Mouse (Mus musculus) urinary bladder, adult 2 months (tissue): ENCODE data around the gene Chrne. TPM values are rescaled to one million over a fixed set of nuclear protein-coding genes. Genes with fewer than 3 reads are reported as not detected.

Experiments
- DNase-seq: peaks from one replicate; pipeline ENCODE4 v3.0.0; 2022; ENCODE audit warnings: low spot score
- polyA plus RNA-seq: library from polyadenylated mRNA; depleted of rRNA; stranded (reverse); fragments of >200 nt; gene quantifications from 2 replicates; pipeline ENCODE4 v1.2.3, GENCODE M21; 2012

Gene Chrne
- polyA plus RNA-seq, 1 experiment, result 0.44 TPM

DNA sequence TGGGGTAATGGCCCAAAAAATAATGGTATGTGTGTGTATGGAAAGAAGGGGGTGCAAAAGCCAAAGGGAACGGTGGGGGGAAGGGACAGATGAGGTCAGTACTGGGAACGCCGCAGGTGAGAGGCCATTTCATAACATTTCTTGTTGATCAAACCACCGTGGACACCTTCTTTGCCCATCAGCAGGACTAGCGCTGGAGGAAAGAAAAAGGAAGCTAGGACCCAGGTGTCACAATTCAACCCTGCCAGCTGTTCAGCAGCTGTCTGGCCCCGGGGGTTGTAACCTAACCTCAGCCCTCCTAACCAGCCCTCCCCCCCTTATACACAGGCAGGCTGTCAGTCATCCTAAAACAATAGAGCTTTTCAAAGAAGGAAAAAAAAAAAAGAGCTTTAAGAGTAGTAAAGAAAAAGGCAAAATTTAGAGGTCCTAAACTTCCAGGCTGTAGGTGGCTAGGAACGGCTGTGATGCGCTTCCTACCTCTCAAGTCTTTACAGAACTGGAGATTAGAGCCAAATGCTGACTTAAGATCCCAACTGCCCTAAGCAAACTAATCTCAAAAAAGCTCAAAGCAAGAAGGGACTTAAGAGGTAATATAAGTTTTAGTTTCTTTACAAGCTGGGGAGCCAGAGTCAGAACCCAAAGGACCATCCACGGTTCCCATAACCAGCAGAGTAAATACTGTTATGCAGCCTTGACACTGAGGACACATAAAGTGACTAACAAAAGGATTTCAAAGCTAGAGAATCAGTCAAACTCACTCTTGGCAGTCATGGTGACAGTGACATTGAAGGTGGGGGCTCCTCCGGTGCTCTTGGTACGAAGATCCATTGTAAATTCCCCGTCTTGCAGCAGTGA lies 33.2 kb upstream of the Chrne start:
- DNase-seq, result no peak

GRCm38 (mm10) chr11:70651391-70651790 lies 32.4 kb upstream of the Chrne start:
- DNase-seq, result no peak

DNA sequence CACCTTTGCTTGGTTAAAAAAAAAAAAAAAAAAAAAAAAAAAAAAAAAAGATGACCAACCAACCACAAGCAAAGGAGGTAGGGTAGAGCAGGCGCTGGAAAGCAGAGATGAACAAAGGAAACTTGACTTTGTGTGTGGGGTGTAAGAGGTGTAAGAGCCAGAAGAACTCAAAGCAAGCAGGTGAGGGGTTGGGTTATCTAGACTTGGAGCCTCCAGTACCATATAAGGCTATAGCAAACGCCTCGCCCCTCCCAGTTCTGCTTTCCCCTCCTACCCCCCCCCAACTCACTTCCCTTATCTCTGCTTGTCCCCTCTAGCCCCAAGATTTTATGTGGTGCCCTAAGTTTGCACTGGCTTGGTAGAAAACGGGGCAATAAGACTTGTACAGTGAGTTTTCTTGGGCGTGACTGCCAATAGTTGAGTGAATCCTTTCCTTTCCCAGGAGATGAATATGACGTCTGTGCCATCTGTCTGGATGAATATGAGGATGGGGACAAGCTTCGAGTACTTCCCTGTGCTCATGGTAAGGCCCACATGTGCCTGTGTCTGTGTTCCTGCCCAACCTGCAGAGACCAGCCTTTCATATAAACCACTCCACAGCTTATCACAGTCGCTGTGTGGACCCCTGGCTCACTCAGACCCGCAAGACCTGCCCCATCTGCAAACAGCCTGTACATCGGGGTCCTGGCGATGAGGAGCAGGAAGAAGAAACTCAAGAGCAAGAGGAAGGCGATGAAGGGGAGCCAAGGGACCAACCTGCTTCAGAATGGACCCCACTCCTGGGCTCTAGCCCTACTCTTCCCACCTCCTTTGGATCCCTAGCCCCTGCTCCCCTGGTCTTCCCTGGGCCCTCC lies 31.5 kb upstream of the Chrne start:
- no peak for DNase-seq

DNA sequence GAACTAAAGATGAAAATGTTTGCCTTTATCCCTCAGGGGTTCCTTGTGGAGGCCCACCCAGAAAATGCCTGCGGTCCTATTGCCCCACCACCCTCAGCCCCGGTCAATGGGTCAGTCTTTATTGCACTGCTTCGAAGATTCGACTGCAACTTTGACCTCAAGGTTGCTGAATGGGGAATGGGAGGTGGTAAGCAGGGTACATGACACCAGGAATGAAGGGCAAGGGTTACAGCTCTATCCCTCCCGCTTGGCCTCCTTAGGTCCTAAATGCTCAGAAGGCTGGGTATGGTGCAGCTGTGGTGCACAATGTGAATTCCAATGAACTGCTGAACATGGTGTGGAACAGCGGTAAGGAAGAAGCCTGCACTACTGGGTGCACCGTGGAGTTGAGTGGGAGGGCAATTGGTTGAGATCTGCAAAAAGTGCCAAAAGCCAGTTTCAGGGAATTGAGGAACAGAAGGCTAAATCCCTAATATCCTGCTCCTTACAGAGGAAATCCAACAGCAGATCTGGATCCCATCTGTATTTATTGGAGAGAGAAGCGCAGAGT lies 30.2 kb upstream of the Chrne start:
- no peak for DNase-seq

- DNase-seq, result no peak
Measured at GRCm38 (mm10) chr11:70648512-70648911, 29.5 kb upstream of the Chrne start.

DNA sequence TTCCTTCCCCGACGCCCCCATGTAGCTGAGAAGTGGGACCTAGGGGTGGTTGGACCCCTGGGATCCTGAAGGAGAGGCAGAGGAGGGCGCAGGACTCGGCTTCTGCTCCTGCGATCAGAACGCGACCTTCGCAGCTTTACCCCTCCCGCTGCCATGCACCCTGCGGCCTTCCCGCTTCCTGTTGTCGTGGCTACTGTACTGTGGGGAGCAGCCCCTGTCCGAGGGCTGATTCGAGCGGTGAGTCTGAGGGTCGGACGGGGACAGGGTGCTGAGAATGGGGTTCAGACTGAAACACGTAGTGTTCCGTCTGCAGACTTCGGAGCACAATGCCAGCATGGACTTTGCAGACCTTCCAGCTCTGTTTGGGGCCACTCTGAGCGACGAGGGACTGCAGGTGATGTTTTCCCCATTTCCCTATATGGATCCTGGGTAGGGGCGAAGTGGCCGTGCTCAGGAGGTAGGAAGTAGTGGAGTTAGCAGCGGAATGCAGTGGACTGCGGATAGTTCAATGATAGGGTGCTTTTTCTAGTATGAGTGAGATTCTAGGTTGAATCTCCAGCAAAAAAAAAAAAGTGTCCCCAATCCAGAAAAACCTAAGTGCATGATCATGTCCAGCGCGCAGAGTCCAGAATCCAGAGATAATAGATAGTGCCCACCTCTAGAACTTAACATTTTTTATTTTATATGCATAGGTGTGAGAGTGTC lies 28.9 kb upstream of the Chrne start:
- no peak for DNase-seq

- DNase-seq, result peak; percentile 85
Measured at GRCm38 (mm10) chr11:70646691-70647650, 28.0 kb upstream of the Chrne start, which contains the start of the genes Rnf167 and Slc25a11. Rnf167 (plus strand) TSS chr11:70647235. Slc25a11 (minus strand) TSS chr11:70647479.

DNA sequence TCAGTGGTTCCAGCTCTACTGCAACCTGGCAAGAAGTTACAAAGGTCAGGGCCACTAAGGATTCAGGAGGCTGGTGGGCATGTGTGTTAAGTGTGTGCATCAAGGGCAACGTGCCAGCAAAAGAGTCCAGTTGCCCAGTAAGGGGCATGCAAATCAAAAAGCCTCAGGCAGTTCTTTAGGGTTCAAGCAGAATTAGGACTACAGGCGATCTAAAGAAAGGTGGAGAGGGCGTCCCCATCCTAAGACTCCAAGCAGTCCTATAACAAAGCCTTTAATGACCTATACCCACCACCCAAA lies 27.2 kb upstream of the Chrne start:
- DNase-seq, result no peak

DNA sequence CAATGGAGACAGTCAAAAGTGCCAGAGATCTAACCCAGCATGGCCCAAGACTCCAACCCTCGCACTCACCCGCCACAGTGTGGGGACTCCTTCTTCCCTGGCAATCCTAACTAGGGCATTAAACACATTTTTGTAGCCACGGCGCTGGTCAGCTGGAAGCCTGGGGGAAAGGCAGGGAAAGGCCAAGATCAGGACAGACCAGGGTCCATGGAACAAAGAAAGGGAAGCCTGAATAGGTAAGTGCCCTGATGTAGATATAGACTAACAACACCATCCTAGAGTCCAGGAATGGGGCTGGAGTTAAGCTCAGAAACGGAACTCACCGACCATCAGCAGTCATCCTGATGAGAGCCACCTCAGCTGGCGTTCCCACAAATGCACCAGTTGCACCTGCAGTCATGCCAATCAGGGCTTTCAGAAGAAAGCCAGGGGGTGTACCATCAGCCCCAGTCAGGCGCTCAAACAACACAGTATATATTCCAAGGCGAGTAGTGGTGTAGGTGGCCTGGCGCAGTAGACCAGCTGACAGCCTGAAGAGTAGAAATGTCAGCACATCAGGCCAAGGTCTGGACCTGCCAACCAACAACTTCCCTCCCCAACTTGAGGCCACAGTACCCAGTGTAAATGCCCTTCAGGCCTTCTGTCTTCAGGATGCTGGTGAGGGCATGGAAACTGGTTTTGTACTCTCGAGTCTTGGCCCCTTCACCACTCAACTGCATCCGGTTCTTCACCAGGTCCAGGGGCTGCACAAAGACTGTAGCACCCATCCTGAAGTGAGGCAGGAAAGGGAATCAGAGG lies 26.6 kb upstream of the Chrne start:
- no peak for DNase-seq

DNA sequence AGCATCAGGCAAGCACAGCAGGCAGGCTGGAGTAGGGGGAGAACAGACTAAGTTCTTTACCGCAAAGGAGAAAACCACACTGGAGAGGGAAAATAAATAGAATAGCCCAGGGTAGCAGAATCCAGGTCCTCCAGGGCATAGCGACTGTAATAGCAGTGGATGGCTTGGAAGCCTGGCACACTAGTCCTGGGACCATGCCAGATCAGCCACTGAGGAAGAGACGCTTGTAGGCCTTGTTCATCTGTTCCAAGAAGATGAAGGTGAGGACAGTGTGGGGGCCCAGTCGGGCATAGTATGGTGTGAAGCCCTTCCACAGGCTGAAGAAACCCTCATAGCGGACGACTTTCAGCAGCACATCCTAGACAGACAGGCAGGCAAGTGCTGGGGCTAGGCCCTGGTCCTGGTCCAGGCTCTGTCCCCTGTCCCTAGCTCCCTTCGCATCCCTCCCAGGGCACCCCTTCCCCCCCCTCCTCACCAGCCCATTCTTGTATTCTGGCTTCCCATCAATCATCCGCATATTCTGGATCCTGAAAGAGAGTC lies 25.6 kb upstream of the Chrne start:
- DNase-seq, result no peak

DNA sequence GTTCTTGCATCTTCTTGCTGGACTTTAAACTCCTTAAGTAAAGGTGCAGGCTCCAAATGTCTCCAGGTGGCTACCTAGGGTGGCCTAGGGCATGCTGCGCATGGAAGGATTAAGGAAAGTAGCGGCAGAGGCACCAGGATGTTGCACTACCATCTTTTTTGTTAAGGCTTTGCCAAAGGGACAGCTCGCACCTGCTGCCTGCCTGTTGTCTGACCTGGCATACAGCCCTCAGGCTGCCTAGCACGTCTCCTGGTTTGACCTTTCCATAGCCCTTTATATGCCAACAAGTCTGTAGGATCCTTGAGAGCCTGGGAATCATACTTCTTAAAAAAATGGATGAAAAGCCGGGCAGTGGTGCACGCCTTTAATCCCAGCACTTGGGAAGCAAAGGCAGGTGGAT lies 24.0 kb upstream of the Chrne start:
- DNase-seq, result no peak

DNA sequence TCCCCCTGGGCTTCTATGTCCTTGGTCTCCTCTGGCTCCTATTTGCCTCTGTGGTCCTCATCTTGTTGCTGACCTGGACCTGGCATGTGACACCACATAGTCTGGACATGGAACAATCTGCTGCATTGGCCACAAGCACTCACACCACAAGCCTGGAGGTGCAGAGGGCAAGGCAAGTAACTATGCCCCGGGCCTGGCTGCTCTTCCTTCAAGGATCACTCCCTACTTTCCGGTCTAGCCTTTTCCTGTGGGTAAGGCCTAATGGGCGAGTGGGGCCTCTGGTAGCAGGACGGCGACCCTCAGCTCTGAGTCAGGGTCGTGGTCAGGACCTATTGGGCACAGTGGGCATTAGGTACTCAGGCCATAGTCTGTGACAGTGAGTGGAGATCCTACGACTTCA lies 22.2 kb upstream of the Chrne start:
- DNase-seq, result no peak

DNA sequence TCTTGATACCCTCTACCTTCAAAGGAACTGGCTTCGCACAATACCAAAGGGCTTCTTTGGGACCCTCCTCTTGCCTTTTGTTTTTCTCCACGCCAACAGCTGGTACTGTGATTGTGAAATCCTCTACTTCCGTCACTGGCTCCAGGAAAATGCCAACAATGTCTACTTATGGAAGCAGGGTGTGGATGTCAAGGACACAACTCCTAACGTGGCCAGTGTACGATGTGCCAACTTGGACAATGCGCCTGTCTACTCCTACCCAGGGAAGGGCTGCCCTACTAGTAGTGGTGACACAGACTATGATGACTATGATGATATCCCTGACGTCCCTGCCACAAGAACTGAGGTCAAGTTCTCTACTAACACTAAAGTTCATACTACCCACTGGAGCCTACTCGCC lies 21.0 kb upstream of the Chrne start:
- DNase-seq, result no peak

DNA sequence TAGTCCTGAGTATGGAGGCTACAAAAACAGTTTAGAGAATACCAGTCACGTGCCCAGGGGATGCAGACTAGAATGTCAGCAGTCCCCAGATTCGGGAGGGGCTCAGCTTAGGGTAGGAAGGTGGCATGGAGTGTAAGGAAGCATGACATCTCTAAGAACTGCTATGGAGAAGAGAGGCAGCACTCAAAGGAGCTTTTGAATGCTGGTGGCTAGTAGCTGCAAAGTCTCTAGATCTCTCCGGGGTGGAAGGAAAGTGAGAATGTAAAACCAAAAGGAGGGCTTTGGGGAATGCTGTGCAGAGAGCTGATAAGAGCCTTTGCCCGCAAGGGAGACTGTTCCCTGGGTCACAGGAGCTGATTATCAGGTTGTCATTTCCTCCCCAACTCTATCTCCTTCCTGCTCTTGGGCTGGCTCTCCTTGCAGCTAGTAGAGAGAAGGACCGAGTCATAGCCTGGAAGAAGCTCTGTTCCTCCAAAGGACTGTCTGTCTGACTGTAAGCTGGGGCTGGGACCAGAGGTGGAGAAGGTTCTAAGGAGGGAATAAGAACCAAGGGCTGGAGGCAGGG lies 19.8 kb upstream of the Chrne start, which contains the start of gene Gp1ba:
Gene Gp1ba, plus strand, starts transcription at position 409 of the 565 bp plus-strand sequence.
- DNase-seq, result no peak

GRCm38 (mm10) chr11:70638293-70638692 lies 19.3 kb upstream of the Chrne start:
- DNase-seq, result no peak

DNA sequence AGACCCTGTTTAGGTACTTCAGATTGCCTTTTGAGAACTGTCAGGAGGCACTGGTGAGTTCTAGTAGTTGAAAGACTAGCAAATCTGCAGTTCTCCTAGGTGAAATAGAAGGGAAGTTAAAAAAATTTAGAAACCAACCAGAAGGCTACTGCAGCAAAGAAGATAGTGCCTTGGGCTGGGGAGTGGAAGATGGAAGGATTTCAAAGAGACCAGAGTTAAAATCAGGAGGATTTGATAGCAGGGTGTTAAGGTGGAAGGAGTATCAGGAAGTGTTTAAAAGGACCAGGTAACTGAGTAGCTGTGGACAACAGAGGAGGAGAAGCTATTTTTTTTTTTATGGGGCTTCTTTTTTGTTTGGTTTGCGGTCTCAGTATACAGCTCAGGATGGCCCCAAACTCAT lies 18.7 kb upstream of the Chrne start:
- DNase-seq, result no peak

GRCm38 (mm10) chr11:70635601-70636000 lies 16.6 kb upstream of the Chrne start:
- DNase-seq, result no peak

DNA sequence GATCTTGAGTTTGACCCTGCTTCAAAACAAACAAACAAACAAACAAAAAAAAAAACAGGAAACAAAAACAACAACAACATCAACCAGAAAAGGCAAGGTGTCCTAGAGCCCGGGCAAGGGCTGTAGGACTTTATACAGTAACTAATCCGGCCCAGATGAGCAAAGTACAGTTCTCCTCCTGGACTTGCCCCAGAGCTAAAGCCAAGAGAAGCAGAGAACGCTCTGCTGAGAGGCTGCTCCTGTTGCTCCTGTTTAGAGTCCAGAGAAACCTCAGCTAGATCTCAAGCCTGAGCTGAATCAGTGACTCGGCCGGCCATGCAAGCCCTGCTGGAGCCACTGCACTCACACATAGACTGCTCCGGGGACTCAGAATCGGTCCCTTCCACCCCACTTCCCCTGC lies 11.1 kb upstream of the Chrne start:
- DNase-seq, result no peak

- no peak for DNase-seq
Measured at GRCm38 (mm10) chr11:70629557-70629956, 10.5 kb upstream of the Chrne start.
